Mouse (Mus musculus) adrenal gland, postnatal 4 days (tissue): ENCODE measurements at regions not wholly inside any gene's neighbourhood (a gene's known extent, or its start where the extent isn't known, plus 50 kb on each side); places are given as distances from the start of the nearest gene placed in this dataset.

Source experiments
- DNase-seq, 2 experiments: peaks; one replicate each; pipeline ENCODE4 v3.0.0; 2021 to 2022; ENCODE audit warnings: low spot score in 2 of 2, mixed read lengths in 2 of 2

DNA sequence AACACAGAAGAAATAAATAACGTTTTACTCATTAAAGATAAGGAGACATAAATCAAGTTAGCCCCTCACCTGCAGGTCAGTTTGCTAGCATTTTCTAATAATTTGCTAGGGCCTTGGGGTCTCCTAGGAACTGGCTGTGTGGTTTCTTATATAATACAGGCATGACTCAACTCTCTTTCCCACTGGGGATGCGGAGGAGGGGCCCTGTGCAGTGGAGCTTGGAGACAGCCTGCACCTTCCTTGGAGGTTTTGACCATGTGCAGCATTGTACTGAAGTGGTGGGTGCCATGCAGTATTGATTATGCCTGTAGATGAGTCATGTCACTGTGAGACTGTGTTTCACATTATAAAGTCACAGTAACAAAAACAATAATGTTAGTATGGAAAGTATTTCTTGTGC lies 61.6 kb upstream of the Sesn3 start:
- DNase-seq: no peak

DNA sequence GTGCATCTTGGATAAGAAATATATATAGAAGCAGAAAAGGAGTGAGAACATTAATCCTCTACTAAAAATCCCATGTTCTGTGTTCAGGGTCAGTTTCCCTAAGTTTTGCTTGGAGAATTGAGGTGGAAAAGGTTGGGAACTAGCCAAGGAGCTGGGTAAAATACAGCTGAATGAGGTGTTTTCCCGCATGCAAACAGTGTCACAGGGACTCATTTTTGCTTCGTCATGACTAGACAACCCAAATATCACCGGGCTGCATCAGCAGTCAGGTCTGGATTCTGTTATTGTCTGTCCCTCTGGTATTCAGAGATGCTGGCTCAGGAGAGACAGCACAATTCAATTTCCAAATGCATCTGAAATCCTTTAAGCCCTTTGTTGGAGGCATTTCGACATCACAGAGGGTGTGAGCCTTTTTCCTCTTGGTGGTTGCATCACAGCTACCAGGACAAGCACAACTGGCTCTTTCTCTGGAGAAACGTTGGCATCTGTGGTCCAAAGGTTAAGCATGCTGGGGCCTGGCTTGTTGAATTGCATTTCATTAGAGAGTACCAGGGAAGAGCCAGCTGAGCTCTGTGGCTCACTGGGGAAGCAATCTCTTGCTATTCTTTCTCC lies 59.6 kb upstream of the Sesn3 start:
- no peak for DNase-seq

DNA sequence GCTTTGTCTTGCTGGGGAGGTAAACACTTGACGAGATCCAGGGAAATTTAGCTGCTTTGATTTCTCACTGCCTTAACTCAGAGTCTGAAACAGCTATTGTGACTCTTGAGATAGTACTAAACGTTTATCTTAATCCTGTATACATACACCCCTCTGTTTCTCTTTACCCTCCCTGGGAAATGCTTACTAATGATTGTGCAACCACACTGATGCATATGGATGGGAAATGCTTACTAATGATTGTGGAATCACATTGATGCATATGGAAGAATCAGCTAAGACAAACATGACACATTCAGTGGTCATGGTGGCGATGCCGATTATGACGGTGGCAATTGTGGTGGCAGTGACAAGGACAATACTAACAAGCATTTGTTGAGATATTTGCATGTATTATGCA lies 58.9 kb upstream of the Sesn3 start:
- DNase-seq: no peak

DNA sequence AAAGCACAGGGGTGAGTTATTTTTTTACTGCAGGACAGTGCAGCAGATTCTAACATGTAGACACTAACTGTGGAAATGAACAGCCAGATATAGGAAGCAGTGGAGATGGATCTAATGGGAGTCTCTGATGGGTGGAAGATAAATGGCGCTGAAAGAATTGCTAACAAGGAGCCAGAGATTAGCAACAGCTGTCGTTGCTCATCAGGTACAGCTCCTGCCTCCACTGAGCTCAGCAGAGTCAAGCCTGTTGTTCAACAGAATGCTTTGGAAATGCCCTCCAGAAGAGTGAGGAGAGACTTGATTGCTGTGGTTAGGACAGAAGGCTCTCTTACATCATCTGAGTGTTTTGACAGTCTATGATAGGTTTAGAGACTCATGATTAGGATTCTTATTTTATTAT lies 51.9 kb upstream of the Sesn3 start:
- DNase-seq: no peak
